Mouse (Mus musculus) neural tube, embryonic 13.5 days (tissue): ENCODE results near the gene Pla1a. TPM values are rescaled to one million over a fixed set of nuclear protein-coding genes. Genes with fewer than 3 reads are reported as not detected.
"Not testable (repeated sequence)": the region's sequence is repeated elsewhere in the genome, so short reads cannot be mapped to it uniquely, and the experiment has no call there.

Source experiments
- ATAC-seq: fragments of 200-750 bp; cut with Nextera tagmentation; 2 replicates; pipeline ENCODE4 v1.8.0; 2017; ENCODE audit warnings: low read depth, mild to moderate bottlenecking, moderate TSS enrichment, moderate library complexity
- H3K27ac ChIP-seq: fragments of 300-500 bp; sonication (generic); replicated peaks from 2 replicates; pipeline ENCODE4 v1.5.1; 2015; ENCODE audit warnings: moderate library complexity, mild to moderate bottlenecking, inconsistent platforms
- H3K27me3 ChIP-seq: fragments of 300-500 bp; sonication (generic); 2 replicates; pipeline ENCODE4 v1.6.1; 2015; ENCODE audit warnings: mild to moderate bottlenecking, inconsistent platforms
- H3K36me3 ChIP-seq: fragments of 300-500 bp; sonication (generic); 2 replicates; pipeline ENCODE4 v1.6.1; 2015; ENCODE audit warnings: mild to moderate bottlenecking, inconsistent platforms
- H3K4me1 ChIP-seq: fragments of 300-500 bp; sonication (generic); replicated peaks from 2 replicates; pipeline ENCODE4 v1.6.1; 2015; ENCODE audit warnings: inconsistent platforms
- H3K4me2 ChIP-seq: fragments of 300-500 bp; sonication (generic); 2 replicates; pipeline ENCODE4 v1.6.1; 2015; ENCODE audit warnings: inconsistent platforms, mild to moderate bottlenecking, moderate library complexity
- H3K4me3 ChIP-seq: fragments of 300-500 bp; sonication (generic); 2 replicates; pipeline ENCODE4 v1.5.1; 2015; ENCODE audit warnings: mild to moderate bottlenecking, inconsistent platforms
- H3K9ac ChIP-seq: fragments of 300-500 bp; sonication (generic); 2 replicates; pipeline ENCODE4 v1.6.1; 2015; ENCODE audit warnings: moderate library complexity, mild to moderate bottlenecking, inconsistent platforms
- H3K9me3 ChIP-seq: fragments of 300-500 bp; sonication (generic); 2 replicates; pipeline ENCODE4 v1.6.1; 2016; ENCODE audit warnings: inconsistent platforms
- WGBS: fragments of 180-500 bp; shearing (Covaris S2); methylation state at CpG from one replicate; pipeline ENCODE4 v1.1.7; 2015; 5-methylcytosine and 5-hydroxymethylcytosine counted together
- polyA plus RNA-seq: library from polyadenylated mRNA; unstranded; fragments of >200 nt; fragmentation: Nextera tagmentation; extraction: Ambion mirVana; gene quantifications from 2 replicates; pipeline ENCODE4 v1.2.1, GENCODE M21; 2015

Gene Pla1a
- polyA plus RNA-seq: 0.48 and 0.75 TPM in 2 replicates

GRCm38 (mm10) chr16:38432498-38433425, at the start of gene Pla1a:
Pla1a (minus strand) TSS chr16:38433145.
- H3K4me1 ChIP-seq: no peaks in the 10 kb centered on the region
- ATAC-seq: no peak
- no peaks in the 10 kb centered on the region for H3K36me3 ChIP-seq
- no peak within 1 kb of the TSS for H3K4me2 ChIP-seq
- H3K27ac ChIP-seq: no peak within 1 kb of the TSS
- H3K4me3 ChIP-seq: no peak within 1 kb of the TSS
- no peak within 1 kb of the TSS for H3K9ac ChIP-seq
- no peaks in the 10 kb centered on the region for H3K27me3 ChIP-seq
- WGBS: 81% methylated on average over 11 of the region's 11 CpGs
- H3K9me3 ChIP-seq: no peaks in the 10 kb centered on the region

- WGBS: 77% methylated on average over 4 of the region's 4 CpGs
- no peak overlapping the region for H3K27ac ChIP-seq
- H3K27me3 ChIP-seq: peaks cover 31% of the 10 kb centered on the region
- H3K4me2 ChIP-seq: no peak overlapping the region
- no peak overlapping the region for H3K9ac ChIP-seq
- H3K4me1 ChIP-seq: peaks cover 17% of the 10 kb centered on the region
- no peak for ATAC-seq
- H3K36me3 ChIP-seq: no peaks in the 10 kb centered on the region
- no peak overlapping the region for H3K4me3 ChIP-seq
- H3K9me3 ChIP-seq: no peaks in the 10 kb centered on the region
Measured at GRCm38 (mm10) chr16:38481327-38481726, 48.4 kb upstream of the Pla1a start.

- Histone ChIP-seq H3K27me3 (peaks cover 15% of the 10 kb centered on the region), H3K4me3 (no peak overlapping the region), H3K27ac (no peak overlapping the region), H3K9ac (no peak overlapping the region), H3K9me3 (no peaks in the 10 kb centered on the region), H3K4me1 (peaks cover 17% of the 10 kb centered on the region), H3K4me2 (no peak overlapping the region), H3K36me3 (no peaks in the 10 kb centered on the region)
- no peak for ATAC-seq
- 94% methylated on average over 3 of the region's 3 CpGs for WGBS
Measured at GRCm38 (mm10) chr16:38478296-38478695, 45.4 kb upstream of the Pla1a start.

GRCm38 (mm10) chr16:38477241-38477608, 44.3 kb upstream of the Pla1a start:
- not testable (repeated sequence) for H3K27me3 ChIP-seq, H3K36me3 ChIP-seq, H3K27ac ChIP-seq, H3K9me3 ChIP-seq
- Histone ChIP-seq H3K4me1 (peaks cover 14% of the 10 kb centered on the region), H3K4me2 (peak overlapping the region; percentile 70), H3K9ac (peak overlapping the region; percentile 62), H3K4me3 (peak overlapping the region; percentile 41)
- peak; percentile 56; the same call in 1 of the 2 replicates for ATAC-seq
- WGBS: 21% methylated on average over 14 of the region's 14 CpGs

GRCm38 (mm10) chr16:38476312-38477240, 43.6 kb upstream of the Pla1a start:
- H3K4me2 ChIP-seq: peak overlapping the region; percentile 70
- no peaks in the 10 kb centered on the region for H3K9me3 ChIP-seq
- 0 out of 2 replicates have a peak, but pooled peaks cover under 1% of the 10 kb centered on the region for H3K27me3 ChIP-seq
- 9% methylated on average over 34 of the region's 34 CpGs for WGBS
- H3K27ac ChIP-seq: peak overlapping the region; percentile 28; the same call in 1 of the 2 replicates
- H3K4me1 ChIP-seq: peaks cover 14% of the 10 kb centered on the region
- H3K36me3 ChIP-seq: no peaks in the 10 kb centered on the region
- peak; percentile 56 for ATAC-seq
- peak overlapping the region; percentile 62 for H3K9ac ChIP-seq
- peak overlapping the region; percentile 41 for H3K4me3 ChIP-seq

GRCm38 (mm10) chr16:38475681-38476311, 42.9 kb upstream of the Pla1a start:
- H3K4me1 ChIP-seq: peaks cover 14% of the 10 kb centered on the region
- H3K9me3 ChIP-seq: no peaks in the 10 kb centered on the region
- peak overlapping the region; percentile 70 for H3K4me2 ChIP-seq
- no peaks in the 10 kb centered on the region for H3K27me3 ChIP-seq
- no peak overlapping the region for H3K27ac ChIP-seq
- H3K9ac ChIP-seq: no peak overlapping the region
- 0 out of 2 replicates have a peak overlapping the region, but pooled peaks have one; percentile 41 for H3K4me3 ChIP-seq
- WGBS: 64% methylated on average over 4 of the region's 4 CpGs
- H3K36me3 ChIP-seq: no peaks in the 10 kb centered on the region
- ATAC-seq: no peak

- Histone ChIP-seq H3K36me3 (no peaks in the 10 kb centered on the region), H3K27me3 (no peaks in the 10 kb centered on the region), H3K9ac (no peak overlapping the region), H3K27ac (no peak overlapping the region), H3K4me2 (no peak overlapping the region), H3K4me1 (peaks cover 14% of the 10 kb centered on the region), H3K9me3 (no peaks in the 10 kb centered on the region), H3K4me3 (no peak overlapping the region)
- no peak for ATAC-seq
- WGBS: 96% methylated on average over 9 of the region's 9 CpGs
Measured at GRCm38 (mm10) chr16:38474677-38475286, 41.8 kb upstream of the Pla1a start.

GRCm38 (mm10) chr16:38473661-38474060, 40.7 kb upstream of the Pla1a start:
- Histone ChIP-seq H3K27ac (no peak overlapping the region), H3K9me3 (no peaks in the 10 kb centered on the region), H3K4me3 (no peak overlapping the region), H3K36me3 (no peaks in the 10 kb centered on the region), H3K27me3 (no peaks in the 10 kb centered on the region), H3K4me1 (peaks cover 14% of the 10 kb centered on the region), H3K4me2 (no peak overlapping the region), H3K9ac (no peak overlapping the region)
- no peak for ATAC-seq
- 89% methylated on average over 5 of the region's 5 CpGs for WGBS

- Histone ChIP-seq H3K27me3 (no peaks in the 10 kb centered on the region), H3K36me3 (no peaks in the 10 kb centered on the region), H3K4me3 (no peak overlapping the region), H3K9ac (no peak overlapping the region), H3K4me1 (peaks cover 14% of the 10 kb centered on the region), H3K9me3 (no peaks in the 10 kb centered on the region), H3K27ac (no peak overlapping the region), H3K4me2 (no peak overlapping the region)
- WGBS: 92% methylated on average over 5 of the region's 5 CpGs
- ATAC-seq: no peak
Measured at GRCm38 (mm10) chr16:38472507-38472873, 39.5 kb upstream of the Pla1a start.

GRCm38 (mm10) chr16:38471697-38472506, 39.0 kb upstream of the Pla1a start:
- Histone ChIP-seq H3K9me3 (no peaks in the 10 kb centered on the region), H3K4me1 (peaks cover 9% of the 10 kb centered on the region), H3K27me3 (no peaks in the 10 kb centered on the region), H3K9ac (no peak overlapping the region), H3K4me2 (no peak overlapping the region), H3K4me3 (no peak overlapping the region), H3K27ac (no peak overlapping the region), H3K36me3 (no peaks in the 10 kb centered on the region)
- WGBS: 69% methylated on average over 11 of the region's 11 CpGs
- ATAC-seq: no peak

- 78% methylated on average over 8 of the region's 8 CpGs for WGBS
- Histone ChIP-seq H3K36me3 (no peaks in the 10 kb centered on the region), H3K27me3 (no peaks in the 10 kb centered on the region), H3K27ac (no peak overlapping the region), H3K4me3 (no peak overlapping the region), H3K9me3 (no peaks in the 10 kb centered on the region), H3K4me1 (no peaks in the 10 kb centered on the region), H3K4me2 (no peak overlapping the region), H3K9ac (no peak overlapping the region)
- no peak for ATAC-seq
Measured at GRCm38 (mm10) chr16:38469437-38469836, 36.5 kb upstream of the Pla1a start.
